ENCODE assay signal across 22 mouse cellular contexts in genomic region chr12:119150956-119151355, GRCm38 (mm10).
"Had no signal": no experiment of that assay in that cellular context is flagged by ENCODE, and none has a peak within 500 bp of the region (broad histone marks: within the 10 kb centered on the region; RNA-seq: fewer than 3 reads in every experiment).

No protein-coding gene starts in this region.

- DNase-seq: heart, postnatal 10 days; heart, postnatal 14 days; heart, postnatal 36 days; heart, postnatal 4 days; kidney, adult 11 months; kidney, adult 18-20 months; kidney, adult 2 months; kidney, adult 8-10 months; kidney, adult 9 months; kidney, postnatal 10 days; kidney, postnatal 14 days; kidney, postnatal 25 days; kidney, postnatal 36 days; kidney, postnatal 4 days; layer of hippocampus, adult 9-11 months; layer of hippocampus, postnatal 36 days had no signal

- ATAC-seq: hindbrain, embryonic 16.5 days; hindbrain, postnatal 0 days; inflammation-experienced regulatory T-cells, adult 6 months; intestine, embryonic 15.5 days; intestine, embryonic 16.5 days; intestine, postnatal 0 days had no signal
